Mouse (Mus musculus) liver (tissue): Measurements from ENCODE around the gene Cep95.

Experiments
- DNase-seq: peaks from one replicate; pipeline ENCODE4 v3.0.0-alpha.2; 2020; ENCODE audit warnings: mixed read lengths

Gene Cep95

DNA sequence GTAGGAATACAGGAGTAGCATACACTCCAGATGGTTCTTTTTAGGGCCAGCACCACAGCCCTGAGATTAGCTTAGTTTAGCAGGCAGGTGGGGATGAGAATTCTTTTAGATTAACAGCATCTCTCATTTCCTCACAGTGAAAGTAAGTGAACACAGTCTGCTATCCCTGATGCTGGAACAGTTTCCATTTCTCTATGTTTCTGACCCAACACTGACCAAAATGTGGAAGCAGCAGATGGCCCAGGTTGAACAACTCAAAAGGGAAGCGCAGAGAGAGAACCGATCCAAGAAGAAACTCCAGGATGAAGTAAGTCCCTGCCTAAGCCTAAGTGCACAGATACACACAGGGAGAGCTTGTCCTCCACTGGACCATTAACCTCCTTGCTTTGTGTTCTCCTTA lies 26.3 kb downstream of the Cep95 start:
- no peak for DNase-seq

- DNase-seq, result no peak
Observed at GRCm38 (mm10) chr11:106815761-106816160, 26.7 kb downstream of the Cep95 start.

DNA sequence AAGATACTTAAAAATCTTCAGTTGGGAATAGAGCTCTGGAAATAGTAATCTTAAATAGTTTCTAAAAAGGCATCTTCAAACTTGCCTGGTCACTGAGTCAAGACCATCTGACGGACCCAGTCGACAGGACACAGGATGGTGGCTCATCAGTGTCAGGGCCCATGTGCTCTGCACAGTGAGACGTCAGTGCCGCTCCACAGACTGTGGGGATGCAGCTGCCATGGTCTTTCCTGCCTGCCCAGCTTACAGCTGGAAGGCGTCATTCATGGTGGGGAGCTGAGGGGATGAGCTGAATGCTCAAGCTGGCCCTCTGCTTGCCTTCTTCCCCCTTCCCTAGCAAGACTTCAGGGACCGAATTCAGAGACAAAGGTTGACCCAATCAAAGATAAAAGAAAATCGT lies 27.3 kb downstream of the Cep95 start:
- DNase-seq, result no peak

DNA sequence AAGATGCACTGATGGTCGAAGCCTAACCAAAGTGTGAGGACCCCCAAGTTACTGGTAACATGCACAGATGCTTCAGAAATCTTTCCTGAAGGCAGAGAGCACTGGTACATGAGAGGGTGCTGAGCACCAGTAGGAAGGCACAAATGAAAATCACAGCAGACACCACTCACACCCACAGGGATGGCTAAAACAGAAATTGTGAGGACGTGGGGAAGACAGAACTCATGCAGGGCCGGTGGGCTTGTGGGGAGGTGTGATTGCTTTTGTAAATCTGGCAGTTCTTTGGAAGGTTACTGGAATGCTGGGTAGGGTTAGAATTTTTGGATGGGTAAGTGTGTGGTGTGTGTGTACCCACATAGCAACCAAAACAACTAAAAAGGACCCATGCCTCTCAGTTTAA lies 28.1 kb downstream of the Cep95 start:
- no peak for DNase-seq

DNA sequence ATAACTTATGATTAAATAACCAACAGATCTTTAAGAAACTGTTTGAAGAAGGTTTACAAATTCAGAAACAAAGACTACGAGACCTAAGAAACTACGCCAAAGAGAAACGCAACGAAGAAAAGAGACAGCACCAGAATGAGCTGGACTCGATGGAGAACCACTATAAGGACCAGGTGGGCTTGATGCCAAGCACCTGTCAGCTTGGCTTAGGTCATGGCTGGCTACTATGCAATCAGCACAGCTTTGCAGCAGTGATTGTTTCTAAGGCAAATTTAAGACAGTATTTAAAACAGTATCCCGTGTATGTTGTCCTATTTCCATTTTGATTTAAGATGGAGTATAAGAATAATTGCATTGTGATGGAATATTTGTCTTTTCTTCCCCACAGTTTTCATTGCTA lies 28.8 kb downstream of the Cep95 start:
- DNase-seq, result no peak

DNA sequence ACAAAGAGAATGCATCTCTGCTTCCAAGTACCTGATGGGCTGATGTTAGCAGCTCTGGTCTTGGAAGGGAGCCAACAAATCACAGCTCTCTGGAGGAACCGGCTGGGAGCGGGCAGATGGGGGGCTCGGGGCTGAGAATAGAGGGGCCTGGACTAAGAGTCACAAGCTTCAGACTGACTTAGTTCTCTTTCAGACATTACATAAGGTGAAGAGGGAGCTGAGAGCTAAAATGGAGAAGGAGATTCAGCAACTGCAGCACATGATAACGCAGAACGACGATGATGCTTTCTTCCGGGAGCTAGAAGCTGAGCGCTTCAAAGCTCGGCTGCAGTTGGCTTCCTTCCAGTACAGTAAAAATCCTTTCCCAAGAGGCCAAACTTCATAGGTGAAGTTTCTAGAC lies 29.3 kb downstream of the Cep95 start:
- no peak for DNase-seq

DNA sequence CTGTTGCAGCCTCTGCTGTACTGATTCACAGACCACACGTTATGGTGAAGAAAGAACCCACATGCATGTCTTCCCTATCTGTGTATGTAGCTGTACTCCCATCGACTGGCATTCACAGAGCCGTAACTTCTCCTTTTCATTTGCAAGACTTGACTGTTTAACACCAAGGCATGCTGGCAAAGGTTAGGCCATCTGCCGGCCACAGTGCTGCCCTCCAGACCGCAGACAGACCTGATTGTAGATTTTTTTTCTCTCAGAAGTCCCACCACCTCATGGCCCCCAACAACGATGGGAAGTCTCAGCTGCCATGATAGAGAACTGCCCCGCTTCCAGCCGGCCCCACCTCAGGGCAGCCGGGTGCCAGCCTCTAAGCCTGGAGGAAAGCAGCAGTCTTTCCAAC lies 30.5 kb downstream of the Cep95 start:
- no peak for DNase-seq

- no peak for DNase-seq
Observed at GRCm38 (mm10) chr11:106820252-106820651, 31.2 kb downstream of the Cep95 start.

GRCm38 (mm10) chr11:106820972-106821371 lies 31.9 kb downstream of the Cep95 start:
- peak; percentile 30 for DNase-seq

DNA sequence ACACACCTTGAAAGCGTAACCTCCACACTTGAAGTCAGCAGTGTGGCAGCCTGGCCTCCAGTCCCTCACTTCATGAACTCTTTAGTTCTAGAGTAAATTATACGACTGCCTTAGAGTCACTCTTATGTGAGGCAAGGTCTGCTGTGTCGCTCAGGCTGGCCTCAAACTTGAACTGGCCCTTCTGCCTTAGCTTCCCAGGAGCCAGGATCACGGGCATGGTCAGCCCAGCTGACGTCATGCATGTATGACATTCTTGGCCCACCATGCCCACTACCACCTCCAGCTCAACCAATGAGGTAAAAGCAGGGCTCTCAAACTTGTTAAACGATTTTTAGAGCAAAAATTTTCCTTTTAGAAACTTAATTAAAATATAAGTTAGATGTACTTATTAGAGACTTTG lies 32.3 kb downstream of the Cep95 start:
- DNase-seq, result no peak

DNA sequence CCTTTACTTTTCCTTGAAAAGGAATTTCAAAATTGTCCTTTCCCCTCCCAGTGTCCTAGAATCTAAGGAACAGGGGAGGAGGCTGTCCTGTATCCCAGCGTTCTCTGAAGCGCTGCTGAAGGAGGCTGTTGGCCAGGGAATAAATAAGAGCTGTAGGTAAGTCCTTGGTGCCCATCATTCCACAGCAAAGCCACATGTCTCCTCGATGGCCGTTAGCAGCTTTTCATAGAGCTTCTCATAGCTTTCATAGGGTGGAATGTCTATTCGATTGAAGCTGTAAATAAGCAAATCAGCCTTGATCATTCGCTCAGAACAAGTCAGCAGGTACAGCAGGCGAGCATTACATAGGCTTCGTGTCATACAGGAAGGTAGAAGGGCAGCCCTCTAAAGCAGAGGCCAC lies 33.4 kb downstream of the Cep95 start:
- no peak for DNase-seq

DNA sequence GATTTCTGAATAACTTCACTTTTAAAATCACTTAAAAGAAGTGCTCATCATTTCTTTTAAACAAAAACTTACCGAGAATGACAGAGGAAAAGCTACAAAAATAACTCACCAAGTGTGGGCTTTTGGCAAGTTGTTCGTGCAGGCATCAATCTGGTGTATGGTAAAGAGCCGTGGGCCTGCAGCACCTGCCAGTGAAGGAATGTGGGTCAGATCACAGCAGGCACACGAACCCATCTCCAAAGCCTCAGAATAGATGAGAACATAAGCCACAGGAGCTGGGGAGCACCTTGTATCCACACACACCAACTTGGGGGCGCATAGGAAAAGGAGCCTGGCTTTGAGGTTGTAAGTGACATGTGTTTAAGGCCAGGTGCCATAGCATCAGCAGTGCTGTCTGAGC lies 33.9 kb downstream of the Cep95 start:
- no peak for DNase-seq

GRCm38 (mm10) chr11:106823741-106824140 lies 34.7 kb downstream of the Cep95 start:
- no peak for DNase-seq

GRCm38 (mm10) chr11:106824403-106824802 lies 35.4 kb downstream of the Cep95 start:
- no peak for DNase-seq

DNA sequence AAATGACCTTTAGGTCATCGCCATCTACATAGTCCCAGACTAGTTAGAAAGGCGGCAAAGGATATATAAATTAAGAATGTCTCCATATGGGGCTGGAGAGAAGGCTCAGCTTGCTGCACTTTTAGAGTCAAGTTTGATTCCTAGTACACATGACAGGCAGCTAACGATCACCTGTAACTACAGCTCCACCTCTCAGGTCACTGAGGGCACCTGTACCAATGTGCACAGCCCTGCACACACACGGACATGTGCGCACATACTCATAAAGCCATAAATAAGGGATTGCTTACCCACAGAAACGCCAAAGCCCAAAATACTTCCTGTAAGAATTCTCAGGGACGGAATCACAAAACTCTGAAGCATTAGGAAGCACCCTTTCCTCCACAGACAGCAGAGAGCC lies 39.0 kb downstream of the Cep95 start:
- DNase-seq, result no peak

- DNase-seq, result no peak
Observed at GRCm38 (mm10) chr11:106842002-106842401, 53.0 kb downstream of the Cep95 start.

DNA sequence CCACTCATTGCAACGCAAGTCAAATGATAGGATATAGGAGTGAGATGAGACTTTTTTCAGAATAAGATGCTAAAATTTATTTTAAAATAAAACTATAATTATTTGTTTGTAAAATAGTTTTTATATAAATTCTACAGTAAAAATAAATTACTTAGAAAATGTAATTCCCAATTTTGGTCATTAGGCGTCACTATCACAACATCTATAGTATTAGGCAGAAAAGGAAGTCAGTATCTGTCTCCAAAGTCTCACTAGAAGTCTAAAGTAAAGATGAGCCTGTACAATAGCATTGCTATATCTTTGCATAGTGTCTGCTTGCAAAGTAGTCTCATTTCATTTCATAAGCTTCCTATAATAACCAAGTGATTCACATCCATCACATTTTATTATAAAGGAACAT lies 62.4 kb downstream of the Cep95 start:
- DNase-seq, result no peak
